ENCODE assay signal across 9 mouse cellular contexts in the genomic region with DNA sequence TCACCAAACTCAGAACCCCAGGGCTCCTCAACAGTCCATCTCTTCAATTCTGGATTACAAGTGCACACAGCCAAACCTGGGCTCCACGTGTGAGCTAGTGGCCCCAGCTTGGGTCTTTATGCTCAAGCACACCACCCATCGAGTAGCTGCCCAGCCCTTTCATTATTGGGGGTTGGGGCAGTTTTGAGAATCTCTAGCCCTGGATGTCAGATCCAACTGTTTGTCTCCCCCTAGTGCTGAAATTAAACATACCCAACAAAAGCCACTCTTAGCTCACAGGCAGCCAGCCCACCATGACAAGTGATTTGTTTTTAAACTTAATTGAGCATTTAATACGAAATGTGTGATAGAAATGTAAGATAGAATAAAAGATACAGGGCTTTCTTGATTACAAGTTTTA. TPM values are rescaled to one million over a fixed set of nuclear protein-coding genes. Genes with fewer than 3 reads are reported as not detected.
A peak's percentile ranks its signal among the peaks of the same experiment; 100 is the strongest.
DNase-seq lines count a peak whose midpoint lies in the region; ATAC-seq and TF ChIP-seq lines count a peak whose summit lies in the region.
"Had no signal": no experiment of that assay in that cellular context is flagged by ENCODE, and none has a peak within 500 bp of the region (broad histone marks: within the 10 kb centered on the region; RNA-seq: fewer than 3 reads in every experiment).

No protein-coding gene starts in this region.

- H3K9ac ChIP-seq in intestine, postnatal 0 days (ENCODE audit: low read depth, low read length), result no peak overlapping the region
- no peak overlapping the region for H3K9ac ChIP-seq in intestine, embryonic 15.5 days
- no peak overlapping the region; the same call in 1 of the 2 replicates for H3K9ac ChIP-seq in lung, postnatal 0 days (replicated peaks; ENCODE audit: low read depth)
- H3K9ac ChIP-seq: embryonic facial prominence, embryonic 12.5 days had no signal

- TF ChIP-seq EP300 in lung, postnatal 0 days (IDR thresholded peaks at IDR 0.05), result no peak

- H3K4me3 ChIP-seq in intestine, postnatal 0 days (ENCODE audit: low read depth, low read length), result no peak overlapping the region
- H3K4me3 ChIP-seq in intestine, embryonic 15.5 days (replicated peaks), result no peak overlapping the region
- peak overlapping the region; percentile 100 for H3K4me3 ChIP-seq in E14TG2a.4 (replicated peaks; ENCODE audit: low read length)
- no peak overlapping the region for H3K4me3 ChIP-seq in lung, postnatal 0 days (ENCODE audit: low read depth, low read length)
- H3K4me3 ChIP-seq: embryonic facial prominence, embryonic 12.5 days; megakaryocyte, embryonic 14.5 days had no signal

- ATAC-seq in intestine, postnatal 0 days, result no peak
- no peak for ATAC-seq in intestine, embryonic 15.5 days
- ATAC-seq in lung, postnatal 0 days, result no peak
- no peak for ATAC-seq in inflammation-experienced regulatory T-cells, adult 6 months

- H3K27me3 ChIP-seq in intestine, postnatal 0 days (replicated peaks; ENCODE audit: control insufficient read depth, insufficient read depth, low read length), result no peaks in the 10 kb centered on the region
- no peaks in the 10 kb centered on the region for H3K27me3 ChIP-seq in intestine, embryonic 15.5 days (replicated peaks)
- H3K27me3 ChIP-seq in E14TG2a.4 (ENCODE audit: insufficient read depth, low read length), result no peaks in the 10 kb centered on the region
- H3K27me3 ChIP-seq in lung, postnatal 0 days (replicated peaks; ENCODE audit: insufficient read depth, low read length), result no peaks in the 10 kb centered on the region
- H3K27me3 ChIP-seq: embryonic facial prominence, embryonic 12.5 days; megakaryocyte, embryonic 14.5 days had no signal

- H3K36me3 ChIP-seq in intestine, postnatal 0 days (ENCODE audit: control insufficient read depth, insufficient read depth), result peaks cover 35% of the 10 kb centered on the region; the same call in 1 of the 2 replicates
- H3K36me3 ChIP-seq in intestine, embryonic 15.5 days, result peaks cover 22% of the 10 kb centered on the region; the same call in 1 of the 2 replicates
- H3K36me3 ChIP-seq in E14TG2a.4 (ENCODE audit: insufficient read depth, low read length), result peaks cover 68% of the 10 kb centered on the region
- peaks cover 15% of the 10 kb centered on the region for H3K36me3 ChIP-seq in lung, postnatal 0 days (ENCODE audit: insufficient read depth, low read length)

- peak; percentile 83 for DNase-seq in R1 (ENCODE audit: low read depth, low spot score)
- DNase-seq in lung, postnatal 0 days (ENCODE audit: low spot score), result peak; percentile 47
- DNase-seq in frontal cortex, postnatal 25 days (ENCODE audit: low spot score in 2 of 2), result no peak

- WGBS in intestine, postnatal 0 days, result 41% methylated on average over 3 of the region's 3 CpGs
- 57% methylated on average over 3 of the region's 3 CpGs for WGBS in intestine, embryonic 15.5 days
- WGBS in lung, postnatal 0 days, result 28% methylated on average over 3 of the region's 3 CpGs

- no peak overlapping the region for H3K27ac ChIP-seq in intestine, postnatal 0 days (ENCODE audit: low read depth, low read length)
- H3K27ac ChIP-seq in intestine, embryonic 15.5 days, result no peak overlapping the region
- H3K27ac ChIP-seq in lung, postnatal 0 days (ENCODE audit: low read length), result no peak overlapping the region
- H3K27ac ChIP-seq: embryonic facial prominence, embryonic 12.5 days had no signal

- TF ChIP-seq CTCF in intestine, postnatal 0 days (IDR thresholded peaks at IDR 0.05; ENCODE audit: low read depth), result peak; percentile 67
- TF ChIP-seq CTCF in E14TG2a.4 (conservative IDR thresholded peaks at IDR 0.05; ENCODE audit: low read length), result peak; percentile 65
- TF ChIP-seq CTCF in lung, postnatal 0 days (IDR thresholded peaks at IDR 0.05), result peak; percentile 73

- no peaks in the 10 kb centered on the region for H3K9me3 ChIP-seq in intestine, postnatal 0 days (ENCODE audit: control insufficient read depth)
- no peaks in the 10 kb centered on the region for H3K9me3 ChIP-seq in intestine, embryonic 15.5 days
- no peaks in the 10 kb centered on the region for H3K9me3 ChIP-seq in E14TG2a.4 (ENCODE audit: low read length)
- no peaks in the 10 kb centered on the region for H3K9me3 ChIP-seq in lung, postnatal 0 days (ENCODE audit: low read length)
- H3K9me3 ChIP-seq: embryonic facial prominence, embryonic 12.5 days; megakaryocyte, embryonic 14.5 days had no signal

- 0 out of 2 replicates have a peak, but pooled peaks cover 4% of the 10 kb centered on the region for H3K4me1 ChIP-seq in intestine, postnatal 0 days (replicated peaks; ENCODE audit: control insufficient read depth, insufficient read depth, low read length)
- peaks cover 14% of the 10 kb centered on the region for H3K4me1 ChIP-seq in intestine, embryonic 15.5 days (replicated peaks)
- peaks cover 66% of the 10 kb centered on the region for H3K4me1 ChIP-seq in E14TG2a.4 (replicated peaks; ENCODE audit: low read depth, low read length)
- H3K4me1 ChIP-seq in lung, postnatal 0 days (ENCODE audit: insufficient read depth, low read depth, low read length), result peaks cover 4% of the 10 kb centered on the region; the same call in 1 of the 2 replicates

- H3K4me2 ChIP-seq in intestine, postnatal 0 days (replicated peaks; ENCODE audit: low read depth), result no peak overlapping the region
- H3K4me2 ChIP-seq in intestine, embryonic 15.5 days (replicated peaks), result no peak overlapping the region
- H3K4me2 ChIP-seq in lung, postnatal 0 days (replicated peaks; ENCODE audit: low read depth, low read length), result no peak overlapping the region
- H3K4me2 ChIP-seq: embryonic facial prominence, embryonic 12.5 days had no signal

RNA-seq across cellular contexts. Expression of a gene that starts 3.5 kb away (rescaled TPM):
- 703 and 732 TPM in 2 replicates for polyA plus RNA-seq in intestine, postnatal 0 days (2015; fragmentation: Nextera tagmentation; extraction: Ambion mirVana)
- polyA plus RNA-seq in intestine, embryonic 15.5 days (2015; fragmentation: Nextera tagmentation; extraction: Ambion mirVana), result 1,243 and 1,274 TPM in 2 replicates
- polyA plus RNA-seq in lung, postnatal 0 days (2015; fragmentation: Nextera tagmentation; extraction: Ambion mirVana), result 860 and 899 TPM in 2 replicates
- 1,000 to 10,000 TPM in 2 of 3 experiments, 100 to 1,000 TPM in 1; 985 to 1,426 (median 1,383) TPM for polyA plus RNA-seq in inflammation-experienced regulatory T-cells, adult 6 months (2017; shearing (Covaris generic))

Comparison
In these comparisons a context has a peak if more than half of its experiments do, and no peak if none do; other contexts are left out.
1. DNase-seq: peak in R1 (single experiment) and lung, postnatal 0 days (single experiment); none in frontal cortex, postnatal 25 days (0 of 2).
2. Peak in every context shown above with its lines, with median percentiles within 50 percentile points of each other: CTCF ChIP-seq.